Mouse (Mus musculus) erythroblast, adult 5-6 weeks (primary cell): ENCODE results near the gene Abca6. TPM values are rescaled to one million over a fixed set of nuclear protein-coding genes. Genes with fewer than 3 reads are reported as not detected.

Experiments
- ATAC-seq: replicated peaks from 2 replicates; pipeline ENCODE4 v1.8.0; 2016; ENCODE audit warnings: moderate number of reproducible peaks, mild to moderate bottlenecking, moderate TSS enrichment, inconsistent platforms; ENCODE audit not compliant: poor library complexity, low FRiP score, severe bottlenecking
- total RNA-seq, 2 experiments: library from RNA; stranded (forward) in 1 of 2; stranded (reverse) in 1 of 2; fragments of 150-400 nt in 1 of 2; fragments of 200-764, 138-1000 nt in 1 of 2; gene quantifications; 2 replicates each; pipeline versions ENCODE4 v1.2.3 to v1.2.4; 2015 to 2017; ENCODE audit warnings: low replicate concordance in 2 of 2

The Abca6 gene
- total RNA-seq, 2 experiments from 2014 or later: 0.09 TPM; not detected in 1

DNA sequence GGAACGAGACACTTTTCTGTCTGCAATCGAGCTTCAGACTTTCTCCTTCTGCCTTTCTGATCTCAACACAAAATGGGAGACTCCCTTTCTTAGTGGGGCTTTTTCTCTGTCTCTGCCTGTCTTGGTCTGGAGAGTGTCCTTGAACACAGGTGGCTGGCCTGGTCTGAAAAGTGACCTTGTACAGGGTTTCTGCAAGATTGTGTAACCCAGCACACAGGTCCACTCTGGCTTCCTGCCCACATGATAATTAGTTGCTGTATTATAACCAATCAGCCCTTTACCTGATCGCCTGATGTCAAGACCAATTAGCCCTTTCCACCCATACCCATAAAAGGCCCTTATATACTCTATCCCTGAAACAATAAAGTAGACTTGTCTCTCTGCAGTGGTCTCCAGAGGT is 52.7 kb downstream of the Abca6 start:
- no peak for ATAC-seq

DNA sequence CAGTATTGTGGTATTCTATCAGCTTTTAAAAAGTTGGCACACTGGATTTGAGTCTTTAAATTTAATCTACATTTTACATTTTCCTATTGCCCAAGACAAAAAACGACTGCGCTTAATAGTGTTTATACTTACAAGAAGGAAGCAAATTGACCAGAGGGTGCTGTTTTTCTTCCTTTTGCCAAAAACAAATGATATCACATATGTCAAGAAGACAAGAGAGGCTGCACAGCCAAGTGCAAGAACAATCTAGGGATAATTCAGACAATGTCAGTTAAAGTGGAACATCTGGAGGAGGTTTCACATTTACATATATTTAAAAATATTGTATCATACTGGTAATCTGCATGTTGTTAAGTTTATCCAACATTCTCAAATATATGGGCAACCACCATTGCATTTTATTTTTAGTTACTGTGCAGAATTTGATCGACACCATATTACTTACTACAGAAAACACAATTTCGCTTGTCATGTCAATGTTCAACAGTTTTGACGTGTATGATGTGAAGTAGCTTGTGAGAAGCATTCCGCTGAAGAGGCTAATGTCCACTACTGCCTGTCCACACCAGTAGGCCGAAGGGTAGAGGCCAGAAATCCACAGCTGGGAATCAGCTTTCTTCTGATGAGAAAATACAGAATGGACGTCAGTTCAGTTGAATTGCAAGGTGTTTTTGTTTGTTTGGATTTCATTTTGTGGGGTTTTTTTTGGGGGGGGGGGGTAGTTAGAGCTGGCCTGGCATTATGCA is 54.8 kb downstream of the Abca6 start:
- ATAC-seq: no peak

DNA sequence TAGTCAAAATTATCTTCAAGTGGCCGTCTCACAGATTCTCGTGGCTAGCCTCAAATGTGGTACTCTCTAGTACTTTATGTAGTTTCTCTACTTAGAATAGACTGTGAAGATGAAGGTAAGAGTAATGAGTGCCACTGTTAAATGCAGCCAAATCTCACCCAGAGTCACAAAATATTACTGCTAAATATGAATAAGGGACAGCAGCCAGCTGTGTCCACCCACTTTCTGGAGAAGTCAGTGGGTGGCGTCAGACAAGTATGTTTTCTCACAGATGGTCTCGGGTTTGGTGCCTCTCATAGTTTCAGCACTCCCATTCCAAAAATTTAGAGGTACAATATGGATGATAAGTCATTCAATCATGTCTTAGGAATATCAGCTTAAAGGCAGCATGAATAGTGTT is 56.3 kb downstream of the Abca6 start:
- no peak for ATAC-seq

DNA sequence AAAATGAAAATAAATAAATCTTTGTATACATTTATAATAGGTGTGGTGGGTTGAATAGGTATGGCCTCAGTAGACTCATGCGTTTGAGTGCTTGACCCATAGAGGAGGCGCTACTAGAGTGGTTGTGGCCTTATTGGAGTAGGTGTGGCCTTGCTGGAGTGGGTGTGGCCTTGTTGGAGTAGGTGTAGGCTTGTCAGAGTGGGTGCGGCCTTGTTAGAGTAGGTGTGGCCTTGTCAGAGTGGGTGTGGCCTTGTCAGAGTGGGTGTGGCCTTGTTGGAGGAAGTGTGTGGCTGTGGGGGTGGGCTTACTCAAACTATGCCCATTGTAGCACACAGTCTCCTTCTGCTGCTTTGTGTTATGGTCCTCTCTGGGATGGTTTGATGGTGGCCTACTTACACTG is 80.4 kb downstream of the Abca6 start:
- ATAC-seq: no peak

DNA sequence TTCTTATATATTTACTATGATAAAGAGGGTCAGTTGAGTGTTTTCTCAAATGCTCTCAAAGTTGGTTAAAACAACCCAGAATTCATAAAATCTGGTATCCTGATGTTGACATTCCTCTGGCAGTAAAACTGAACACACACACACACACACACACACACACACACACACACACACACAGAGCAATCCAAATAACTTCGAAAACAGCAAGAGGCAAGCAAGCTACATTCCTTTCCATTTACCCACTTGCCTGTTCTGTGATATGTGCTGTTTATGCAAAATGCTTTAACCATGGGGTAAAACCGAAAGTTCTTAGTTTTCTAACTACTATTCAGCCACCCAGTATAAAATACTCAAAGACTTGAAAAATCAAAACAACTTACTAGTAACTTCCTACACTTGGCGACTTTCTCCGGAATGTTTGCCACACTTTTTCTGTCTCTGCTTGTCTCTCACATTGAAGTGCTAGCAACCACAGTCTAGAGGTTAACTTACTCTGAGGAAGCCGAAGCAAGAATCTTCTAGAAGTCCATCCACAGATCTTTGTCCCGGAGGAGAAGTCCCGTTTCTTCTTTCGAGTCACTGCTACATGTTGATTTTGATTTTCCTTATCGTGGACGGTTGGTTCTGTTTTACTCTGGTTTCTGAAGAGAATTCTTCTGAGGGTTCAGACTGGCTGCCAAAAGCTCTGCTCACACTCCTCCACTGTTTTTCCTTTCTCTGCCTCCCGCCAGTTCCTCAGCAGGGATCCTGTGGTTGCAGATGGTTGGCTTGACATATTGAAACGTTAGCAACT is 83.9 kb downstream of the Abca6 start, which contains the start of gene Abca9:
TSS of gene Abca9 (minus strand) at position 738 of the 793 bp plus-strand sequence.
- ATAC-seq: no peak

DNA sequence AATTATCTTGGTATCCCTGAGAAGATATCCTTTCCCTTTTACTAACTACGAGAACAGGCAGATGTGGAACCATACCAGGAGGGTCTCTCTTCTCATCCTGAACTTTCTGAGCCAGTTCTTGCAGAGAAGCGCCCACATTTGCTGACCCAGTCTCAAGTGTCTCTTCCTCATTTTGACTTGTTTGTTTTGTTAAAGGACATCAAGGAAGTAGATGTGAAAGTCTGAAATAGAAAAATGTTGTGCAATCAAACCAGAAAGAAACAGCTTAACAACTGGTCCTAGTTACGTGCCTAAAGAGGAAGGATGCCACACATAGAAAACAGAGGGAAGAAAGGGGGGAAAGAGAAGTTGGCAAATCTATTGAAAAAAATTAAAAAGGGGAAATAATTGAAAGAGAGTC is 85.8 kb downstream of the Abca6 start:
- ATAC-seq: no peak

DNA sequence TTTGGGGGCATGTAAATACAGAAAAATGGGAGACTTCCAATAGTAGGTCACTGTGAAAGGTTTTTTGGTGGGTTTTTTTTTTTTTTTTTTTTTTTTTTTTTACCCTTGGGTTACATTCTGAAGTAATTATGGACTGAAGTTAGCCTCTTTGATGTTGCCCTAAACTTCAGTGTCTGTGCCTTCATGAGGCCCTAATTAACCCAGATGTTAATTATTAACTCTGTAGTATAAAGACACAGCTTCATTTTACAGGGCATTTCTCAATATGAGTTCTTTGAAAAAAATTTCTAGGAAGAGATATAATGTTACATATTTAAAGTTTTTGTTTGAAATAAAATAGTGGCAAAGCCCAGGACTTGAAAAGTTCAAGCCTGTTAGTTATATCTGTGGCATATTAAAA is 86.2 kb downstream of the Abca6 start:
- no peak for ATAC-seq

DNA sequence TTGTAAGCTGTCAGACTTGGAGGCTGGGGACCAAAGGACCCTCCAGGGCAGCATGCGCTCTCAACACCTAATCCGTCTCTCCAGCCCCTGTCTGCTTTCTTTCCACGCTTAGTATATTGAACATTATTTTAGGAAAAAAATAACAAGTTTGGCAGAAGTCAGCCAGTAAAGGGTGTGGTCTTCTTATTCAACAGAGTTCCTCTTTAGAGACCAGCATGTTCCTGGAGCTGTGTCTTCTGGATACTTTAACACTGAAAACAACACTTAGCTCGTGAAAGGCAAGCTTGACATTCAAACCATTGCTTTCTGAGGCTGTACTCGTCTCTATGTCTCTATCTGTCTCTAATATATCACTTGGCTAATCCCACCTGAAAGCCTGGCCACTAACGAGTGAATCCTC is 94.5 kb downstream of the Abca6 start:
- ATAC-seq: no peak

DNA sequence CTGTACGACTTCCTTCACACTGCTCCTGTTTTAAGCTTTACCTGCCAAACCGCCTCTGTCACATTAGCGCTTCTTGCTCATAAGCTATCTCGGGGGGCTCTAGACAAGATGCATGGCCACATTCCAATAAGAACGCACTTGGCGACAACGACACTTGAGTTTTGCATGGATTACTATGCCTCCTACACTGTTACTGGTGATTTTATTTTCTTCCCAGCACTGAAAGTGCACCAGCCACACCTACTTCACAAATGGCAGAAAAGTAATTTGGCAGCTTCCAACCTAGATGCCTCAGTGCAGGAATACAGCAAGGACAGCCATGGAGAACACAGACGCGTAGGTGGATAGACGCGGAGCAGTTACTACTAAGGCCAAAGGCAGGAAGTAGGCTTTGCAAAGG is 95.6 kb downstream of the Abca6 start:
- no peak for ATAC-seq

DNA sequence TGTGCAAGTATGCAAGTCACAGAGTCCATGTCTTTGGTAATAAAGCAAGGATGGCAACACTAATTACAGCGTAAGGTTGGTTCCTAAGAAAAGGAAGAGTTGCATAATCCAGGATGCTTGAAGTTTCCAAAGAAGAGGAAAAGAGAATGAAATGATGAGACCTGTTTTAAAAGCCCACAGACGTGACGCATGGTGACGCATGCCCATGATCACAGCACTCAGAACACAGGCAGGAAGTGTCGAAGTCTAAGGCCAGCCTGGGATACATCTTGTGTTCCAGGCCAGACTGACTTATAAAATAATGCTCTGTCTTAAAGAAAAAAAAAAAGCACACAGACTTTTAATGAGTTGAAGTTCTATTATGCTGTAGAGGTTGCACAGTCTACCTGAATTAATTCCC is 103.9 kb downstream of the Abca6 start:
- no peak for ATAC-seq

DNA sequence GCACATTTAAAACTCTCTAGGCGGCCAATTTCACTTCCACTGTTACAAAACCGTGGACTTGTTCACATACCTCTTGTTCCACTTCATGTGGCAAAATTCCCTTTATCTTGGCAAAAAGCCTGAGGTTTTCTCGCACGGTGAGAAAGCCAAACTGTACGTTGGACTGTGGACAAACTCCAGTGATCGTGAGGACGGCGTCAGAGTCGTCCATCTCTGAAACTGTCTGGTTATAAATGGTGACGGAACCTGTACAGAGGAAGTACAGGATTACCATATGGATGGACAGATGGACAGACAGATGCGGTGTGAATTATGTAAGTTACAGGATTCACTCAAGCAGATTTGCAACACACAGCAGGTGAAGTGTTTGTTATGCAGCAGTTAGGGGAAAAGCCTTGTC is 106.2 kb downstream of the Abca6 start:
- no peak for ATAC-seq

DNA sequence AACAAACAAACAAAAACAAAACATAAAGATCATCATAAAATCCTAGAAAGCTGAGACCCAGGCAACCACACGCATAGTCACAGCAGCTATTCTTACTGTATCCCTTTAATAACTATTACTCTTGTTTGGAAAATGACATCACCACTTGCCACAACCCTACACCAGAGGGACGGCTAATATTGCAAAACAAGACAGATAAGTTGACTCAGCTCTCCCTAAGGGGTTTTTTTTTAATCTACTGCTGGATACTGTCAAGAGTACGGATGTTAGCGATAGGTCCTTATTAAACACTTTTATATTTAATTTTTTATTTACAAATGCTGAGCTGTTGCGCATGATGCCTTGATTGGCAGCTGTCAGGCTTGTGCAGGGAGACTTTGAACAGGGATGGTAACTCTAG is 120.8 kb downstream of the Abca6 start:
- no peak for ATAC-seq

Other genes starting within 250 kb of the Abca6 start
- not detected in 2 replicates for gene Abca8a, start 155.8 kb downstream of the Abca6 start, total RNA-seq (2015; ENCODE audit: low replicate concordance)
- gene Abca8a, start 155.8 kb downstream of the Abca6 start, total RNA-seq (2017; ENCODE audit: low replicate concordance): 0.14 TPM in 1 of 2 replicates, not detected in the other
- 2.7 and 5.6 TPM in 2 replicates for gene Abca9, start 83.6 kb downstream of the Abca6 start, total RNA-seq (2015; ENCODE audit: low replicate concordance)
- 3.0 and 3.5 TPM in 2 replicates for gene Abca9, start 83.6 kb downstream of the Abca6 start, total RNA-seq (2017; ENCODE audit: low replicate concordance)
- gene Abca5, start 85.9 kb upstream of the Abca6 start, total RNA-seq (2015; ENCODE audit: low replicate concordance): 0.42 TPM in 1 of 2 replicates, not detected in the other
- 0.28 TPM in 1 of 2 replicates, not detected in the other for gene Abca5, start 85.9 kb upstream of the Abca6 start, total RNA-seq (2017; ENCODE audit: low replicate concordance)
- gene Map2k6, start 147.3 kb upstream of the Abca6 start, total RNA-seq (2015; ENCODE audit: low replicate concordance): 0.63 and 0.77 TPM in 2 replicates
- 1.5 and 4.6 TPM in 2 replicates for gene Map2k6, start 147.3 kb upstream of the Abca6 start, total RNA-seq (2017; ENCODE audit: low replicate concordance)